Mouse (Mus musculus): Measurements from ENCODE around the gene Hist1h2bh.
"Not testable (repeated sequence)": the region's sequence is repeated elsewhere in the genome, so short reads cannot be mapped to it uniquely, and the experiment has no call there.

The Hist1h2bh gene

DNA sequence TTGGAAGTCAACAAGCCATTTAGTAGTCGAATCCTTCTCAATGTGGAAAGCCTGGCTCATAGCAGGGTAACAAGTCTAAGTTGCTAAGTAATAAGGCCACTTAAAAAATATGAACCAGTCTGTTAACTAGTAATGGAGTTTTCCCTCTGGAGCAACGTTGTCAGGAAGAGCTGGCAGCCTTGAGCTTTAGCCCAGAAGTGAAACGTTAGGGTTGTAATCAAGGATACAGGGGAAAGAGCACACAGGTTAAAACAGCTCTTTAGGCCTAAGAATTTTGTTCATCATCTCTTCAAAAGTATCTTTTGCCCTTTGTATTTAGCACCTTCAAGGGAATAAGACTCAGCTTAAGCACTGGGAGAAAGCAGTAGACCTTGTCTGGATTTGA is 7.6 kb upstream of the Hist1h2bh start:
- no peak for DNase-seq

DNA sequence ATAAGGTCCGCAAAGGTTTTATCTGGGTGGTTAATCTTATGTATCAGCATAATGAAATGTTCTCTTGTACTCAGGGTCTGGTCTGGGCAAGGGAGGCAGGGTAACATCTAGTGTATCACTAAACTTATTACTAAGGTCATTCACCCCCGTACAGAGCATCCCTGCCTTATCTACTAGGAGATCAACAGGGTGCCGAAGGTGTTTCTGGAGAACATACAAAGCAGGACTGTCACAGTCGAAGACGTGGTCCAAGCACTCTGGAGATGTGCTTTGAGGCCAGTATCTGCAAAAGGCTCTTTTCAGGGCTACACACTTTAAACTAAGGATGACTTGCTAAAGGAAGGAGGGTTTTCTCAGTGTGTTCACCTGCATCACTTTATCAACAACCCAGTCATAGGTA is 3.5 kb upstream of the Hist1h2bh start:
- no peak for DNase-seq

DNA sequence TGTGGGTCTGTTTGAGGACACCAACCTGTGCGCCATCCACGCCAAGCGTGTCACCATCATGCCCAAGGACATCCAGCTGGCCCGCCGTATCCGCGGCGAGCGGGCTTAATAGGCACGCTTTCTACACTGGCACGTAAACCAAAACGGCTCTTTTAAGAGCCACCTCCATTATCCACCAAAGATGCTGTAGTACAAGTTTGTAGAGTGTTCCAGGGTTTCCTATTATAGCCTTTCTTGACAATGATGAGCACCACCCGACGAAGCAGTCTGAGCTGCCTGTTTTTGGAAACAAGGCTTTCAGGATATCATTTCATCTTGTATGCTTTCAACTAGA is 1.6 kb upstream of the Hist1h2bh start:
- not testable (repeated sequence) for DNase-seq

DNA sequence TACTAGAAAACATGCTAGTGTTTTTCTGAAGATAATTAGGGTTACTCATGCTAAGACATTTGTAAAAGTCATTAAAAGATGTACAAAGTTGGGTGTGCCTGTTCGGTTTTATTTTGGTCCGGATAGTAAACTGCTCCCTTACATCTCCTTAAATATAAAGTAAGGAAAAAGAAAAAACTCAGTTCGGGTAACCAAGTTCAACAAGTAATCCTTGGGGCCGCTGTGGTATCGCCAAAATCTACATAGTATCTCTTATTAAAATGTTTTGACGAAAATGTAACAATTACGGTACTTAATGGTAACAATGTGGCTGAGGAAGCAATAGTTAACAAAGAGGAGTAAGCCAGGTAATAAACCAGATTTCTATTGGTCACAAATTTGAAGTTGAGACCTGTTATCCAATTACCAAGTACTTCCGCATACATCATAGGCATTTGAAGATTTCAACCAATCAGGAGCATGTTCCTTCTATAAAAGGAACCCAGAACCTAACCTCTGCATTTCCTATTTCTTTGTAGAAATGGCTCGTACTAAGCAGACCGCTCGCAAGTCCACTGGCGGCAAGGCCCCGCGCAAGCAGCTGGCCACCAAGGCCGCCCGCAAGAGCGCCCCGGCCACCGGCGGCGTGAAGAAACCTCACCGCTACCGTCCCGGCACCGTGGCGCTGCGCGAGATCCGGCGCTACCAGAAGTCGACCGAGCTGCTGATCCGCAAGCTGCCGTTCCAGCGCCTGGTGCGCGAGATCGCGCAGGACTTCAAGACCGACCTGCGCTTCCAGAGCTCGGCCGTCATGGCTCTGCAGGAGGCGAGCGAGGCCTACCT is 984 bp upstream of the Hist1h2bh start, which contains the start of gene Hist1h3f:
Gene Hist1h3f, plus strand, starts transcription at position 88 of the 822 bp plus-strand sequence.
- DNase-seq = peak; percentile 98

DNA sequence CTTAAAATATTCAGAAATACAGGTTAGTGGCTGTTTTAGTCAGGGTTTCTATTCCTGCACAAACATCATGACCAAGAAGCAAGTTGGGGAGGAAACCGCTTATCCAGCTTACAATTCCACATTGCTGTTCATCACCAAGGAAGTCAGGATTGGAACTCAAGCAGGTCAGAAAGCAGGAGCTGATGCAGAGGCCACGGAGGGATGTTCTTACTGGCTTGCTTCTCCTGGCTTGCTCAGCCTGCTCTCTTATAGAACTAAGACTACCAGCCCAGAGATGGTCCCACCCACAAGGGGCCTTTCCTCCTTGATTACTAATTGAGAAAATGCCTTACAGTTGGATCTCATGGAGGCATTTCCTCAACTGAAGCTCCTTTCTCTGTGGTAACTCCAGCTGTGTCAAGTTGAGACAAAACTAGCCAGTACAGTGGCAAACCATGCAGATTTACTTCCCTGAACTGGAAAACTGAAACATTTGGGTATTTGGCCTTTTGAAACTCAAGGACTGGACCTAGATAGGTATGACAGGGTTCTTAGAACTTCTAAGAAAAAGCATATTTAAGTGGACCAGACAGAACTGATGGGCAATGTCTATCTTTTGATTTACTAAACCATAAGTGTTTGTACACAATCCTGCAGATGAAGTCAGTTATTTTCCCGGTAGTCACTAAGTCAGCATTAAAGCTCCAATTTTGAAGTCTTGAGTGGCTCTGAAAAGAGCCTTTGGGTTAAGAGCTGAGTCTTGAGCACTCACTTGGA is 789 bp downstream of the Hist1h2bh start:
- DNase-seq = not testable (repeated sequence)

DNA sequence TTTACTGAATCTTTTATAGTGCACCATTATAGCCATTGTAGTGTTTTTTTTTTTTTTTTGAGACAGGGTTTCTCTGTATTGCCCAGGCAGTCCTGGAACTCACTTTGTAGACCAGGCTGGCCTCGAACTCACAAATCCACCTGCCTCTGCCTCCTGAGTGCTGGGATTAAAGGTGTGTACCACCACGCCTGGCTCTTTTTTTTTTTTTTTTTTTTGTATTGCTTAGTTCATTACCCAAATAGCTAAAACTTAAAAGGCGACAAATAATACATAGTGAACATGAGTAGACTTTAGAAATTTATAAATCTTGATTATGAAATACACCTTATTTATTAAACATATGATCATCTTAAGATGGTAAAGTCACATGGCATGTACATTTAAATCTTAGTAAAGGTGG is 1.7 kb downstream of the Hist1h2bh start:
- no peak for DNase-seq

DNA sequence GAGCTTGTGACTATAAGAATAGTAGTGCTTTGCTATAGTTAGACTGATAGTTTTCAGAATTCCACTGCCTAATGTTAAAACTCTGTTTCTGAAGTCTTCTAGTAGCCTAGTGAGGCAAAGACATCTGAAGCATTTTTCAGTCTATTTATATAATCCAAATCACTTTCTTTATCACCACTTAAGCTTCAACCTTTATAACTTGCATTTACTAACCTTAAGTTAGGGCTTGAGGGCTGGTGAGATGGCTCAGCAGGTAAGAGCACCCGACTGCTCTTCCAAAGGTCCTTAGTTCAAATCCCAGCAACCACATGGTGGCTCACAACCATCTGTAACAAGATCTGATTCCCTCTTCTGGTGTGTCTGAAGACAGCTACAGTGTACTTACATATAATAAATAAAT is 3.4 kb downstream of the Hist1h2bh start:
- DNase-seq = not testable (repeated sequence)

DNA sequence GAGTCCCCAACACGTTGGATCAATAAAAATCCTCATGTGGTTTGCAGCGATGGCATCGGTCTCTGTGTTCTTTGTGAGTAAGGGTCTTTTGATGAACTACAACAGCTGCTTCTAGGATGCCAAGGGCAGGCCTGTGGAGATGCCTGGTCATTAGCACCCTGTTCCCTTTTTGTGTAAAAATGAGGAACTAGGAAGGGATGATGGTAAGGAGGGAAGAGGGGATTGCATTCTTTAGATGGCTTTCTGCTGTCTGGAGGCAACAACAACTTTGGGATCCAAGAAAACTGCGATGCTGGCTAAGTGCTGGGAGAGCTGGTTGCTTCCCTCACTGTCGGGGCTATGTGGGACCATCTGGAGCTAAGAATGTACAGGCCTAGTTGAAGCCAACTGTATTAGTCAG is 4.9 kb downstream of the Hist1h2bh start:
- no peak for DNase-seq

DNA sequence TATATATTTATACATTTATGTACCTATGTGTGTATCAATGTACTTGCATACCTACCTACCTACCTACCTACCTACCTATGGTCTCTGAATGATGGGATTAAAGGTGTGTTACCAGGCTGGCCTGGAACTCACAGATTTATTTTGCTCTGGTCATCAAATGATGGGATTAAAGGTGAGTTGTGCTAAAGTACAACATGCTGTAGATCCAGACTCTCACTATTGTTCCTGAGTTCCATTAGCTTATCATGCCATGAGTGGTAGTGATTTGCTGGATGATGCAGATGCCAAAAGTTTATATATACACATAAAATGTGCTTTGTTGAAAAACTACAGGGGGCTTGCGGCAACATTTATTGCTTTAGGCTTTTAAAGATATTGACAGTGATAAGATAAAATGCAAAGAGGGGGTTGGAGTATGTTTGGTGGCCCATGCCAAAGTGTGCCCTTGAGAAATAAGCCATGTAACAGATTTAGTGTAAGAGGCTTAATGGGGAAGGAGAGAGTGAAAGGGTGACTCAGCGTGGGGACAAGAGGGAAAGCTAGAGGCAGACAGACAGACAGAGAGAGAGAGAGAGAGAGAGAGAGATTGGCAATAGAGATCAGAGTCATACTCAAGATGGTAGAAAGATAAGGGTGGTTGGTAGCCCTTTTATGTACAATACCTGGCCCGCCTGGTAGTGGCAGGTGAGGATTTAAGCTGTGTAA is 6.0 kb downstream of the Hist1h2bh start:
- DNase-seq = no peak

DNA sequence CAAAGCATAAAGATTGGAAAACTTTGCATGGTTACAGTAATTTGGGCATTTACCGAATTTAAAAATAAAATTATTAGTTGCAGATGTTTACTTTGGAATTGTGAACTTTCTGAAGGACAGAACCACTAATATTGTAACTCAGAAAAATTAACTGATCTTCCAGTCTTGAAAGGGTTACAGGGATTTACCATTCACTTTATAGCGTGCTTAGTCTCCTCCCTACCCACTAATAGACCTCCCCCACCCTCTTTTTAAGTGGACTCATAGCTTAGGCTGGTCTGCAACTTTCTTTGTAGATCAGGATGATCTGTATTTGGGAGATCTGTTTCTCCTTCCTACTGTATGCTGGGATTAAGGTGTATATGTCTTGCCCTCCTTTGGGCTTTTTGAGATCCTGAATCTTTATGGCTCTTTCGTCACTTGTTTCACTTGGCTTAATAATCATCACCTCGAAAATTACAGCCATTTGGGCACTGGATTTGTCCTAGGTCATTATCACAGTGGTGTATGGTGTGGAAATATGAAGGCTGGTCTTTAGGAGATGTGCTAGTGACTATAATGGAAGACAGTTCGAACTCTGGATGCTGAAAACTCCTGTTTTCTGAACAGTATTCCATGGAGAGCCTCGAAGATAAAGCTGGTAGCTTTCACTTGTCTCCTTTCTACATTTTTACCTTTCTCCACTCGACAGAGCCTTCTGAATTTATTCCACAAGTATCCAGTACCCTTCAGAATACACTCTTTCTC is 6.9 kb downstream of the Hist1h2bh start:
- no peak for DNase-seq

DNA sequence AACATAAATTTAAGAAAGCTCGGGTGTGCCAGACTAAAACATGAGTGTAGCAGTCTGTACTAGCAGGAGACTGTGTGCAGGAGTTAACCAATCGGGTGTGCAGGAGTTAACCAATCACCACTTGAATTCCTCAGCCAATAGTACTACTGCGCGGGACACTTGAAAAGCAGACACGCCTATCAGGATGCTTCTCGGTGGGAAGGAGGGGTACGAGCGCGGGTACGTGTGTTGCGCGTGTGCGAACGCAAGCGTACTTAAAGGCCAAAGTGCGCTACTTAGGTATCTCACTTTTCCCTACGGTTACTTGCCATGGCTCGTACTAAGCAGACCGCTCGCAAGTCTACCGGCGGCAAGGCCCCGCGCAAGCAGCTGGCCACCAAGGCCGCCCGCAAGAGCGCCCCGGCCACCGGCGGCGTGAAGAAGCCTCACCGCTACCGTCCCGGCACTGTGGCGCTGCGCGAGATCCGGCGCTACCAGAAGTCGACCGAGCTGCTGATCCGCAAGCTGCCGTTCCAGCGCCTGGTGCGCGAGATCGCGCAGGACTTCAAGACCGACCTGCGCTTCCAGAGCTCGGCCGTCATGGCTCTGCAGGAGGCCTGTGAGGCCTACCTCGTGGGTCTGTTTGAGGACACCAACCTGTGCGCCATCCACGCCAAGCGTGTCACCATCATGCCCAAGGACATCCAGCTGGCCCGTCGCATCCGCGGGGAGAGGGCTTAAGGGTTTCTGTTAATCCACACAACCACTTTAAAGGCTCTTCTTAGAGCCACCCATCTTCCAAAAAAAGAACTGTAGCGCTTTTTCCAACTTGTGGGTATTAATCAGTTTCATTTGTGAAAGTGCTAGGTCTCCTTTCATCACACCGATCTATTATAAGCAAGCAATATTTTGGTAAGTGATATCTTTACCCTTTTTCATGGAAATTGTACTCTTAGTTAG is 7.8 kb downstream of the Hist1h2bh start, which contains the start of gene Hist1h3g:
Gene Hist1h3g, plus strand, starts transcription at position 286 of the 939 bp plus-strand sequence.
- peak; percentile 98 for DNase-seq

DNA sequence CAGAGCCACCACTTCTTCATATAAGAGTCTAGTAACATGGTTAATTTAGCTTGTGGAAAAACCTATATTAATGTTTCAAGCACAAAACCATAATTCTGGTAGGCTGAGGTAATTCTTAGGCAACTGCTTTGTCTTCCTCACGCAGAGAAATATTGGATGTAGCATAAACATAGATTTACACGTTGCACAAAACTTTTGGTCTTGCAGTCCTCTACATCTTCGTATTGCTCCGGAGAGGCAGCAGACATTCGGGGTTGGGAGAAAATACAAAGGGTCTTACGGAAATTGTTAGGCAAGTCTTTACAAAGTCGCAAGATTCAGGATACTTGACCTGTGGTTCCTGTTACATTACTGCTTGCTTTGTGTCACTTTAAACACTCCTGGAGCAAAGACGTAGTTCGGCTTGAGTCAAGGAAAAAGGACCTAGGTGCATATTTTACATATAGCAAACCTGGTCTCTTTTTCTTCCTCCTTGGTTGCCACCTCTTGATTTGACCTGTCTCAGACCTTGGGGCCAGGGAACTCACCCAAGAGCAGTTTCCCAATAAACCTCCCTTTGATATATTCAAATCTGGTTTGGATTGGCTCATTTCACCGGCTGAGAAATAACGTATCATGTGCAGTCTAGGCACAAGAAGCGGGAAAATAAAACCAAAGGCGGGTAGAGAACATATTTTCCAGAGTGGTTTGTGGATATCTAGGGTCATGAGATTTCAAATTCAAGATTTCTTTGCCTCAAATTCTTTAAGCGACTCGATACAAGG is 8.6 kb downstream of the Hist1h2bh start:
- DNase-seq = no peak

DNA sequence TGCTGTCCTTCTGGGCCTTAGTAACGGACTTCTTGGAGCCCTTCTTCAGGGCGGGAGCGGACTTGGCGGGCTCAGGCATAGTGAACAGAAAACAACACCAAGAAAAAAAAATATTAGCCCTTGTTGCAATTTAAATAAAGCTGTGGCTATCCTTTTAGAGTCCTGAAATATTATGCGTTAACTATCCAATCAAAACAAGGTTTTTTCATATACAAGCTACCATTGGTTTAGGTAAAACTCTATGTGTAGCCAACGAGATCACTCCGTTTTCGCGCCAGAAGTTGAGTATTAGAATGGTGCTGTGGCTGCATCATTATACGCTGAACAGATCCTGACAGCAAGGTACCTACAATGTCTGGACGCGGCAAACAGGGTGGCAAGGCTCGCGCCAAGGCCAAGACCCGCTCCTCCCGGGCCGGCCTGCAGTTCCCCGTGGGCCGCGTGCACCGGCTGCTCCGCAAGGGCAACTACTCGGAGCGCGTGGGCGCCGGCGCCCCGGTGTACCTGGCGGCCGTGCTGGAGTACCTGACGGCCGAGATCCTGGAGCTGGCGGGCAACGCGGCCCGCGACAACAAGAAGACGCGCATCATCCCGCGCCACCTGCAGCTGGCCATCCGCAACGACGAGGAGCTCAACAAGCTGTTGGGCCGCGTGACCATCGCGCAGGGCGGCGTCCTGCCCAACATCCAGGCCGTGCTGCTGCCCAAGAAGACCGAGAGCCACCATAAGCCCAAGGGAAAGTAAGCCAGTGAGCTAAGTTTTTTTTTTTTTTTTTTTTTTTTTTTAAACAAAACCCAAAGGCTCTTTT is 9.4 kb downstream of the Hist1h2bh start, which contains the start of gene Hist1h2af:
Gene Hist1h2af, plus strand, starts transcription at position 347 of the 808 bp plus-strand sequence.
- DNase-seq = peak; percentile 94

DNA sequence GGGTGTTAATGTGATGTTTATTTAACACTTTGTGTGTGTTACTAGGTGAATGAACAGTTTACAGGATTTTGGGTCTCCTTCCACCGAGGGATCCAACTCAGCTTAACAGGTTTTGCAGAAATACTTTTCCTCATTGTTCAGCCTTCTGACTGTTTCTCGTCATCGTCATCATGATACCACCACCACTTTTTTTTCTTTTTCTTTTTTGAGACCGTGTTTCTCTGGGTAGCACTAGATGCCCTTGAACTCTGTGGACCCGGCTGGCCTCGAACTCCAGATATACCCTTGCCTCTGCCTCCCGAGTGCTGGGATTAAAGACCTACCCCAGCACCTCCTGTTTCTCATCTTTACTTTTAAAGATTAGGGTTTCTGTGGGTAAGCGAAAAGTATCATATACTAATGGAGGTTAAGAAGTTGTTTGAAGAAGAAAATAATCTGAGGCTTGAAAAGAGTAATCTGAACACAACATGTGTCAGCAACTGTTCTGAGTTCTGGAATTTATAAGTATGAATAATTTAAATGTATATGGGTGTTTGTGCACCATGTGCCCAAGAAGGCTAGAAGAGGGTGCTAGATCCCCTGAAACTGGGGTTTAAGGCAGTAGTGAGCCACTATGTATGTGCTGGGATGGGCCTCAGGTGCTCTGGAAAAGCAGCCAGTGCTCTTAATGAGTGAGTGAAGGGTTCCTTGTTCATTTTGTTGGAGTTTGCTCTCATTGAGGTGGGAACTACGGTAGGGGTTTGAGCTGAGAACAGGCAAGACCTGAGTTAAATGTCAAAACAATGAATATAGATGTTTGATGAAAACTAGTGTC is 10.7 kb downstream of the Hist1h2bh start:
- no peak for DNase-seq

DNA sequence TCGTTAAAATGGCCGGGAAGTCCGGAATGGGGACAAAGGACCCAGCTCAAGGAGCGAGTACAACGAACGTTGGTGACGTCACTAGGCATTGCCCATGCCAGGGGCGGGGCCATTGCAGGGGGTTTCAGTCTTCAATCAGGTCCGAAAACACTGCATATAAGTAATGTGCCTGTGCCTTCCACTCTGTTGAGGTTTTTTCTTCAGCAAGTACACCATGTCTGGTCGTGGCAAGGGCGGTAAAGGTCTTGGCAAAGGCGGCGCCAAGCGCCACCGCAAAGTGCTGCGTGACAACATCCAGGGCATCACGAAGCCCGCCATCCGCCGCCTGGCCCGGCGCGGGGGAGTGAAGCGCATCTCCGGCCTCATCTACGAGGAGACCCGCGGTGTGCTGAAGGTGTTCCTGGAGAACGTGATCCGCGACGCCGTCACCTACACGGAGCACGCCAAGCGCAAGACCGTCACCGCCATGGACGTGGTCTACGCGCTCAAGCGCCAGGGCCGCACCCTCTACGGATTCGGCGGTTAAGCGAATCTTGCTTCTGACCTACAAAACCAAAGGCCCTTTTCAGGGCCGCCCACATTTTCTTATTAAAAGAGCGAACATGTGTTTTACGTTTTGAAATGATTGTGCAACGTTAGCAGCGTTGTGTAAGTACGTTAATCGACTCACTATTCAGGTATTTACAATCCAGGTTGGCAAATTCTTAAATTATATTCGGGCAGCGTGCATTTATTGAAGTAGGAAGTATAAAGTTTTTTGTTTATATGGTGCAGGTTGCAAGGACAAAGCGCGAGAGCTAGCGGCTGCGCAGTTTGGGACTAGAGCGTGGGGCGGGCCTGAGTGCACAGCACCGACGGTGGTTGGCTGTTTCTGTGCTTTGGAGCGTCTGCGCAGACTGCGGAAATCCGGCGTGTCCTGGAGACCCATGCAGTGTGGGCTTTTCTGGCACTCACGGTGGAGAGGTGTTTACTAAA is 12.0 kb downstream of the Hist1h2bh start, which contains the start of gene Hist1h4h:
Gene Hist1h4h, plus strand, starts transcription at position 150 of the 975 bp plus-strand sequence.
- peak; percentile 99 for DNase-seq

DNA sequence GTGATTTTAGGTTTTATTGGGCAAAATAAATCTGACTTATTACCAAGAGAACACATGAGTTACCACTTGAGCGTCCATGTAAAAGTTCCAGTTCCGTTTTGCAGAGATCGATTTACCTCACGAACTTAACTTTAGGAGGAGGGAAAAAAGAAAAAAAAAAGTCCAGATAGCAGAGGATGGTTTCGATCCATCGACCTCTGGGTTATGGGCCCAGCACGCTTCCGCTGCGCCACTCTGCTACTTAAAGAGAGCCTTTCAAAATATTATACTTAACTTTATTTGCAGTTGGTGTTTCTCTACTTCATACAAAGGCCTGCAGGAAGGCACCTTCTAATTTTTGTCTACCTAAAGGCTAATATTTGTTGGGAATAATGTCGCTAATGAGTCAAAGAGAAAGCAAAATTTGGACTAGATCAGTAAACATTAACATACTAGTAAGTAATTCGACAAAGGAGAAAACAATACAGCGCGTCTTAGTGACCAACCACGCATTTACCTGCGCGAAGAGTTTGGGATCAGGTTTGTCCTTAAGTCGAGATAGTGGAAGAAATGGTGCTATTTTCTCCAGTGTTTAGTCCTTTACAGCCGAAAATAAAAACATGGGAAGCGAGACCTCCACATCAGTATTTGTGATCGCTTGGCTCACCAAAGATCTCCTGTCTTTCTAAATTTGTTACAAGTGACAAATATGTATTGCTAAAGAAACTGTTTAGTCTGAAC is 12.9 kb downstream of the Hist1h2bh start:
- peak; percentile 77 for DNase-seq

All from retina, postnatal 1 day (tissue).